Mouse (Mus musculus) forebrain, embryonic 10.5 days (tissue): Measurements from ENCODE around the gene Asxl2. TPM values are rescaled to one million over a fixed set of nuclear protein-coding genes. Genes with fewer than 3 reads are reported as not detected.
"Not testable (repeated sequence)": the region's sequence is repeated elsewhere in the genome, so short reads cannot be mapped to it uniquely, and the experiment has no call there.

Experiments used
- DNase-seq: peaks from one replicate; pipeline ENCODE4 v3.0.0-alpha.2; 2017; ENCODE audit warnings: low spot score; ENCODE audit errors: extremely low spot score
- H3K27ac ChIP-seq: fragments of 300-500 bp; sonication (generic); 2 replicates; pipeline ENCODE4 v1.5.1; 2016; ENCODE audit warnings: mild to moderate bottlenecking
- H3K27me3 ChIP-seq: fragments of 300-500 bp; sonication (generic); 2 replicates; pipeline ENCODE4 v1.6.1; 2016; ENCODE audit warnings: mild to moderate bottlenecking; ENCODE audit not compliant: poor library complexity, severe bottlenecking
- H3K36me3 ChIP-seq: fragments of 300-500 bp; sonication (generic); replicated peaks from 2 replicates; pipeline ENCODE4 v1.6.1; 2016; ENCODE audit warnings: mild to moderate bottlenecking, moderate library complexity
- H3K4me1 ChIP-seq: fragments of 300-500 bp; sonication (generic); 2 replicates; pipeline ENCODE4 v1.6.1; 2016
- H3K4me3 ChIP-seq: fragments of 300-500 bp; sonication (generic); 2 replicates; pipeline ENCODE4 v1.5.1; 2016; ENCODE audit warnings: mild to moderate bottlenecking, moderate library complexity
- H3K9me3 ChIP-seq: fragments of 300-500 bp; sonication (generic); 2 replicates; pipeline ENCODE4 v1.6.1; 2016; ENCODE audit warnings: mild to moderate bottlenecking, moderate library complexity
- WGBS: fragments of 180-500 bp; shearing (Covaris S2); methylation state at CpG from one replicate; pipeline ENCODE4 v1.1.7; 2016; 5-methylcytosine and 5-hydroxymethylcytosine counted together
- polyA plus RNA-seq: library from polyadenylated mRNA; unstranded; fragments of >200 nt; fragmentation: Nextera tagmentation; extraction: Ambion mirVana; gene quantifications from 2 replicates; pipeline ENCODE4 v1.2.1, GENCODE M21; 2016

Gene Asxl2
- polyA plus RNA-seq, 1 experiment from 2014 or later: 16.4 TPM

- Histone ChIP-seq H3K27ac (no peak overlapping the region), H3K36me3 (peaks cover 24% of the 10 kb centered on the region), H3K27me3 (no peaks in the 10 kb centered on the region), H3K9me3 (0 out of 2 replicates have a peak, but pooled peaks cover 2% of the 10 kb centered on the region), H3K4me1 (peaks cover 10% of the 10 kb centered on the region), H3K4me3 (no peak overlapping the region)
- DNase-seq: no peak
These were observed 3.7 kb downstream of the Asxl2 start for GRCm38 (mm10) chr12:3430443-3430753.

- H3K4me1 ChIP-seq: 0 out of 2 replicates have a peak, but pooled peaks cover 4% of the 10 kb centered on the region
- no peaks in the 10 kb centered on the region for H3K27me3 ChIP-seq
- peaks cover 24% of the 10 kb centered on the region for H3K36me3 ChIP-seq
- no peak overlapping the region for H3K27ac ChIP-seq
- no peak overlapping the region for H3K4me3 ChIP-seq
- 0 out of 2 replicates have a peak, but pooled peaks cover 2% of the 10 kb centered on the region for H3K9me3 ChIP-seq
- no peak for DNase-seq
These were observed 4.3 kb downstream of the Asxl2 start for GRCm38 (mm10) chr12:3430985-3431384.

- H3K4me3 ChIP-seq: no peak overlapping the region
- DNase-seq: no peak
- no peak overlapping the region for H3K27ac ChIP-seq
- H3K36me3 ChIP-seq: peaks cover 43% of the 10 kb centered on the region
- 69% methylated on average over 1 of the region's 1 CpGs for WGBS
- no peaks in the 10 kb centered on the region for H3K9me3 ChIP-seq
- no peaks in the 10 kb centered on the region for H3K4me1 ChIP-seq
- H3K27me3 ChIP-seq: no peaks in the 10 kb centered on the region
These were observed 7.1 kb downstream of the Asxl2 start for GRCm38 (mm10) chr12:3433736-3434135.

GRCm38 (mm10) chr12:3436446-3436845 is 9.8 kb downstream of the Asxl2 start:
- H3K27ac ChIP-seq: no peak overlapping the region
- WGBS: 89% methylated on average over 5 of the region's 5 CpGs

GRCm38 (mm10) chr12:3437815-3438214 is 11.2 kb downstream of the Asxl2 start:
- Histone ChIP-seq H3K9me3 (no peaks in the 10 kb centered on the region), H3K36me3 (peaks cover 42% of the 10 kb centered on the region), H3K27me3 (no peaks in the 10 kb centered on the region), H3K4me1 (no peaks in the 10 kb centered on the region), H3K4me3 (no peak overlapping the region), H3K27ac (no peak overlapping the region)
- 91% methylated on average over 1 of the region's 1 CpGs for WGBS
- no peak for DNase-seq

More at GRCm38 (mm10) chr12:3436446-3436845, 9.8 kb downstream of the Asxl2 start:
- Histone ChIP-seq H3K27me3 (no peaks in the 10 kb centered on the region), H3K4me1 (no peaks in the 10 kb centered on the region), H3K9me3 (no peaks in the 10 kb centered on the region), H3K36me3 (peaks cover 45% of the 10 kb centered on the region), H3K4me3 (no peak overlapping the region)
- no peak for DNase-seq

GRCm38 (mm10) chr12:3440916-3441315 is 14.3 kb downstream of the Asxl2 start:
- Histone ChIP-seq H3K27me3 (no peaks in the 10 kb centered on the region), H3K4me3 (no peak overlapping the region), H3K36me3 (peaks cover 45% of the 10 kb centered on the region), H3K9me3 (no peaks in the 10 kb centered on the region), H3K4me1 (no peaks in the 10 kb centered on the region), H3K27ac (no peak overlapping the region)
- no peak for DNase-seq
- 94% methylated on average over 2 of the region's 2 CpGs for whole genome bisulfite sequencing

- H3K27ac ChIP-seq: no peak overlapping the region
- H3K4me3 ChIP-seq: no peak overlapping the region
- DNase-seq: no peak
- no peaks in the 10 kb centered on the region for H3K27me3 ChIP-seq
- peaks cover 43% of the 10 kb centered on the region for H3K36me3 ChIP-seq
- no peaks in the 10 kb centered on the region for H3K4me1 ChIP-seq
- WGBS: 93% methylated on average over 5 of the region's 5 CpGs
- H3K9me3 ChIP-seq: no peaks in the 10 kb centered on the region
These were observed 14.7 kb downstream of the Asxl2 start for GRCm38 (mm10) chr12:3441361-3441760.

GRCm38 (mm10) chr12:3453554-3453953 is 26.9 kb downstream of the Asxl2 start:
- Histone ChIP-seq H3K9me3 (no peaks in the 10 kb centered on the region), H3K4me3 (no peak overlapping the region), H3K36me3 (peaks cover 59% of the 10 kb centered on the region), H3K27ac (no peak overlapping the region), H3K4me1 (no peaks in the 10 kb centered on the region), H3K27me3 (no peaks in the 10 kb centered on the region)
- DNase-seq: no peak
- 91% methylated on average over 3 of the region's 3 CpGs for WGBS

GRCm38 (mm10) chr12:3463087-3463486 is 36.4 kb downstream of the Asxl2 start:
- peaks cover 55% of the 10 kb centered on the region for H3K36me3 ChIP-seq
- H3K27me3 ChIP-seq: no peaks in the 10 kb centered on the region
- no peak overlapping the region for H3K27ac ChIP-seq
- DNase-seq: no peak
- no peaks in the 10 kb centered on the region for H3K4me1 ChIP-seq
- H3K9me3 ChIP-seq: no peaks in the 10 kb centered on the region
- WGBS: 94% methylated on average over 3 of the region's 3 CpGs
- no peak overlapping the region for H3K4me3 ChIP-seq

- Histone ChIP-seq H3K4me1 (no peaks in the 10 kb centered on the region), H3K4me3 (no peak overlapping the region), H3K27me3 (no peaks in the 10 kb centered on the region), H3K27ac (no peak overlapping the region), H3K9me3 (no peaks in the 10 kb centered on the region), H3K36me3 (peaks cover 80% of the 10 kb centered on the region)
- 96% methylated on average over 4 of the region's 4 CpGs for WGBS
- no peak for DNase-seq
These were observed 73.0 kb downstream of the Asxl2 start for GRCm38 (mm10) chr12:3499662-3500061.

- Histone ChIP-seq H3K27ac (no peak overlapping the region), H3K4me3 (no peak overlapping the region), H3K9me3 (no peaks in the 10 kb centered on the region), H3K36me3 (peaks cover 76% of the 10 kb centered on the region), H3K27me3 (no peaks in the 10 kb centered on the region), H3K4me1 (no peaks in the 10 kb centered on the region)
- no peak for DNase-seq
- 92% methylated on average over 6 of the region's 6 CpGs for WGBS
These were observed 73.4 kb downstream of the Asxl2 start for GRCm38 (mm10) chr12:3500071-3500470.

GRCm38 (mm10) chr12:3518665-3519297 is 92.1 kb downstream of the Asxl2 start:
- DNase-seq: no peak
- Histone ChIP-seq H3K27ac (no peak overlapping the region), H3K36me3 (no peaks in the 10 kb centered on the region), H3K4me3 (no peak overlapping the region), H3K27me3 (no peaks in the 10 kb centered on the region), H3K9me3 (no peaks in the 10 kb centered on the region), H3K4me1 (0 out of 2 replicates have a peak, but pooled peaks cover 5% of the 10 kb centered on the region)
- WGBS: 66% methylated on average over 4 of the region's 4 CpGs

- WGBS: 93% methylated on average over 8 of the region's 8 CpGs
- H3K27ac ChIP-seq, H3K27me3 ChIP-seq: not testable (repeated sequence)
These were observed 95.1 kb downstream of the Asxl2 start for GRCm38 (mm10) chr12:3521806-3522205.

GRCm38 (mm10) chr12:3525536-3525935 is 98.9 kb downstream of the Asxl2 start:
- Histone ChIP-seq H3K27ac (no peak overlapping the region), H3K36me3 (no peaks in the 10 kb centered on the region), H3K9me3 (no peaks in the 10 kb centered on the region; the same call in 1 of the 2 replicates), H3K4me3 (no peak overlapping the region), H3K27me3 (no peaks in the 10 kb centered on the region), H3K4me1 (no peaks in the 10 kb centered on the region)
- whole genome bisulfite sequencing: 90% methylated on average over 5 of the region's 5 CpGs
- no peak for DNase-seq

More at GRCm38 (mm10) chr12:3521806-3522205, 95.1 kb downstream of the Asxl2 start:
- H3K9me3 ChIP-seq, H3K36me3 ChIP-seq, H3K4me1 ChIP-seq, DNase-seq, H3K4me3 ChIP-seq: not testable (repeated sequence)
